Mouse (Mus musculus) layer of hippocampus, adult 11-12 months (tissue): Measurements from ENCODE around the gene Opcml.

Experiments used
- DNase-seq: peaks from one replicate; pipeline ENCODE4 v3.0.0; 2022; ENCODE audit warnings: low spot score

The Opcml gene

GRCm38 (mm10) chr9:28533191-28533590 lies 742.6 kb downstream of the Opcml start:
- DNase-seq = no peak

GRCm38 (mm10) chr9:28535006-28535405 lies 744.4 kb downstream of the Opcml start:
- DNase-seq = no peak

- DNase-seq = no peak
Measured at GRCm38 (mm10) chr9:28536637-28537036, 746.1 kb downstream of the Opcml start.

GRCm38 (mm10) chr9:28548189-28548588 lies 757.6 kb downstream of the Opcml start:
- no peak for DNase-seq

GRCm38 (mm10) chr9:28552387-28553182 lies 762.0 kb downstream of the Opcml start:
- DNase-seq = no peak

- DNase-seq = no peak
Measured at GRCm38 (mm10) chr9:28558628-28559027, 768.1 kb downstream of the Opcml start.

- no peak for DNase-seq
Measured at GRCm38 (mm10) chr9:28561761-28562160, 771.2 kb downstream of the Opcml start.

GRCm38 (mm10) chr9:28563066-28563683 lies 772.6 kb downstream of the Opcml start:
- no peak for DNase-seq

- DNase-seq = peak; percentile 11
Measured at GRCm38 (mm10) chr9:28569041-28569522, 778.5 kb downstream of the Opcml start.

- DNase-seq = peak; percentile 18
Measured at GRCm38 (mm10) chr9:28569776-28570175, 779.2 kb downstream of the Opcml start.

- DNase-seq = no peak
Measured at GRCm38 (mm10) chr9:28571682-28572081, 781.1 kb downstream of the Opcml start.

- peak; percentile 15 for DNase-seq
Measured at GRCm38 (mm10) chr9:28572136-28572774, 781.7 kb downstream of the Opcml start.

- no peak for DNase-seq
Measured at GRCm38 (mm10) chr9:28578730-28579129, 788.2 kb downstream of the Opcml start.

GRCm38 (mm10) chr9:28587253-28587652 lies 796.7 kb downstream of the Opcml start:
- no peak for DNase-seq

- DNase-seq = no peak
Measured at GRCm38 (mm10) chr9:28587857-28588388, 797.3 kb downstream of the Opcml start.

- DNase-seq = no peak
Measured at GRCm38 (mm10) chr9:28588488-28588887, 797.9 kb downstream of the Opcml start.

- no peak for DNase-seq
Measured at GRCm38 (mm10) chr9:28592208-28592607, 801.6 kb downstream of the Opcml start.

- DNase-seq = no peak
Measured at GRCm38 (mm10) chr9:28595062-28595461, 804.5 kb downstream of the Opcml start.

- DNase-seq = no peak
Measured at GRCm38 (mm10) chr9:28605561-28605960, 815.0 kb downstream of the Opcml start.

GRCm38 (mm10) chr9:28613683-28614620 lies 823.4 kb downstream of the Opcml start:
- no peak for DNase-seq

GRCm38 (mm10) chr9:28615447-28615846 lies 824.9 kb downstream of the Opcml start:
- no peak for DNase-seq
